Mouse (Mus musculus): ENCODE measurements around the gene Twnk.

Gene Twnk

DNA sequence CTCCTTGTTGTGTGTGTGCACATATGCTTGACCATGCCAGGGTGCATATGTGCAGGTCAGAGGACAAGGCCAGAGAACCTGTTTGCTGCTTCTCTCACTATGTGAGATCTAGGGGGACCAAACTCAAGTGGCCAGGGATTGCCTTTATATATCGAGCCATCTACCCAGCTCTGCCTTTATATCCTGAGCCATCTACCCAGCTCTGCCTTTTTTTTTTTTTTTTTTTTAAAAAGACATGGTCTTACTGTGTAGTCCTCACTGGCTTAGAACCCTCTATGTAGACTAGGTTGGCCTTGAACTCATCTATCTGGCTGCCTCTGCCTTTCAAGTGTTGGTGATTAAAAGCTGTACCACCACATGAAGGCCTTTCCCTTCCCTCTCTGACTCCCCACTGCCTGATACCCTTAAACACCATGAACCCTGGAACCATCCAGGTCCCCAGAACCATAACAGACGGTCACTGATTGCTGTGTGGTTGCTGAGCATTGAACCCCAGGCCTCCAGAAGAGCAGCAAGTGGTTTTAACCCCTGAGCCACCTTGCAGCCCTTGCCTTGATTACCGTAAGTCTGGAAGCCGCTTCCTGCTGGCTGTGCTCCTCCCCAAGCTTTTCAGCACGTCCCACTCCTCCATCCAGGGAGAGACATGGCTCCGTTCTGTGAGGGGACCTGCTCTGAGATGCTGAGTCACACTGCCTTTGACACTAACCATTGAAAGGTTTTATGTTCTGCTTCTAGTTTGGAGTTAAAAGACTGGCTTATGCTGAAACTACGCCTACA, 1.5 kb upstream of the Twnk start:
- DNase-seq (ENCODE audit: low read depth): no peak

DNA sequence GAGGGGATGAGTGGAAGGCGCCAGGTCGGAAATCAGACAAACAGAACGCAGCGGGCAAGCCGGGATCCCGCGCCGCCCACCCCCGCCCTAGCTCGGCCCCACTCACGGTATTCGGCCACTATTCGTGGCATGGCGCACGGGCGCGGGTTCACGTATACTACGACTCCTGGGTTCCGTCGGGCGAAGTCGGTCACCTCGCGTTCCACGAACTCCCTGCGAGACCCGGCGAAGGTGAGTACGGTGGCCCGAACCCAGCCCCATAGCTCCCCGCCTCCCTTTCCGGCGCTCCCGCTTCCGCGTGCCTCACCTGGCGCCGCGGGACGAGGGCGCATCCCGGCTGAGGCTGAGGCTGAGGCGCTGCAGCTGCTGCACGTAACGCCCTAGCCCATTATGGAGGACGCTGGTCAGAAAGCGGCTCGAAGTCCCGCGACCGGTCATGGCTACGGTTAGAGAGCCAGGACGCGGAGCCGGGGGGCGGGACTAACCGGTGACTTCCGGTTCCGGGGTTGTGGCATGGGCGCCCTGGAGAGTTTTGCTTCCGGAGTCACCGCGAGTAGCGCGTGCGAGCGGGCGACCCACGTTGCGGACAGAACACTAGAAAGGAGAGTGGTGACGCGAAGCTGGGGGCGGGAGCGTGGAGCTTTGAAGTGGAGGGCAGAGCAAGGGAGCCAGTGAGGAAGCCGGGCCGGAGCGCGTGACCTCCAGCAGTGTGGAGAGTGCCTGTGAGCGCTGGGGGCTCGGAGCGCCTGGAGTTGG, 672 bp downstream of the Twnk start, which contains the start of gene Mrpl43:
TSS of gene Mrpl43 (minus strand) at position 486 of the 756 bp plus-strand sequence.
- peak; percentile 92 for DNase-seq (ENCODE audit: low read depth)

DNA sequence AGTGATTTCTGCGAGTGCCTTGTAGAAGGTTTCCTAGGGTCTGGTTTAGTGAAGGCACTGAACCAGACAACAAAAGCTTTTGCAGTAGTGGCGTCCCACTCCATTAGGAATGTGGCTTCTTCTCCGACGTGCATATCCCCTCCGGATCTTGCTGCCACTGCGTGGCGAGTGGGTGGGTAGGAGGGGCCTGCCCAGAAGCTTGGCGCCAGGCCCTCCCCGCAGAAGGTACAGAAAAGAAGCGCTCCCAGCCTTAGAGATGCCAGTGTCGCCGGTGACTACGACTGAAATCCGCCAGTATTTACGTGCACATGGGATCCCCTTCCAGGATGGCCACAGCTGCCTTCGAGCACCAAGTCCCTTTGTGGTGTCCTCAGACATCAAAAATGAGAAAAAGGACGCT, 1.6 kb downstream of the Twnk start:
- no peak for DNase-seq (ENCODE audit: low read depth)

DNA sequence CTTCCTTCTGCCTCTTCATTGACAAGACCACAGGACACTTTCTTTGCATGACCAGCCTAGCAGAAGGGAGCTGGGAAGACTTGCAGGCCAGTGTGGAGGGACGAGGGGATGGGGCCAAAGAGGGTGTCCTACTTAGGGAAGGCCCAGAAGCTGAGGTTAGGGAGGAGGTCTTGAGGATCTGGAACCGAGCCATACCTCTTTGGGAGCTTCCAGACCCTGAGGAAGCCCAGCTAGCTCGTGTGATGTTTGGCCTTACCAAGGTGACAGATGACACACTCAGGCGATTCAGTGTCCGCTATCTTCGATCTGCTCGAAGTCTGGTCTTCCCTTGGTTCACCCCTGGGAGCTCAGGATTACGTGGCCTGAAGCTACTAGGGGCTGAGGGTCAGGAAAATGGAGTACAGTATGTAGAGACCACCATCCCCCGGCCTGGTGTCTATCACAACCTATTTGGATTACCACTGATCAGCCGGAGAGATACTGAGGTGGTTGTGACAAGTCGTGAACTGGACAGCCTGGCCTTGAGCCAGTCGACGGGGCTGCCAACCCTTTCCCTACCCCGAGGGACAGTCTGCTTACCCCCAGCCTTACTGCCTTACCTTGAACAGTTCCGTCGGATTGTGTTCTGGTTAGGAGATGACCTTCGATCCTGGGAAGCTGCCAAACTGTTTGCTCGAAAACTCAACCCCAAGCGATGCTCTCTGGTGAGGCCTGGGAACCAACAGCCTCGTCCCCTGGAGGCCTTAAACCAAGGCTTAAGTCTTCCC, 2.1 kb downstream of the Twnk start:
- DNase-seq (ENCODE audit: low read depth): no peak

DNA sequence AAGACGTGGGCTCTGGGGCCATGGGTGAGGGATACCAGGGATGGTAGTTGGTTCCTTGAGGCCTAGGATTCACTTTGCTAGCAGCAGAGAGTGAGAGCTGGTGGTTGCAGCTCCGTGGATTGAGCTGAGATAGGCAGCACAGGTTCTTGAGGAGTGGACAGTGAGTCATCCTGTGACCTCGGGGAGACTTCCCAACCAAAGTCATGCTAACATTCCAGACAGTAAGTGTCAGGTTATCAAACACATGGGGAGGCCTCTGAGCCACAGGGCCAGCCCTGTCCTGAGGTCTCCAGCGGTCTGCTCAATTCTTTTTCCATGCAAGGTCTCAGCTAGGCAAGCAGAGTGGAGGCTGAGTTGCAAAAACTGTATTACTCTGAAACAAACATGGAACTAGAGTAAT, 5.2 kb downstream of the Twnk start:
- no peak for DNase-seq (ENCODE audit: low read depth)

DNA sequence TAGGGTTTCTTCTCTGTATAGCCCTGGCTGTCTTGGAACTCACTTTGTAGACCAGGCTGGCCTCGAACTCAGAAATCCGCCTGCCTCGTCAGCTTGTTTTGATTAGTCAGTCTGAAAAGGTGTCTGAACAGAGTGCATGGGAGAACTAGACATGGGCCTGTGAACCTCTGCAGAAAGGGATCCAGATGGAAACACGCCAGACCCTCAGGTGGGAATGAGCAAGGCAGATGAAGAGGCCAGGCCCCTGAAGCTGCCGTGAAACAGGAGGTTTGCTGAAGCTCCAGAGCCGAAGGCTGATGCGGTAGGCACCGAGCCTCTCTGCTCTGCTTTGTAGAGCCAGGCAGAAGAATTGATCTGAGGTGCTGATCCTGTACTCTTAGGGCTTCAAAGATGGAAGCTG, 6.8 kb downstream of the Twnk start:
- no peak for DNase-seq (ENCODE audit: low read depth)

DNA sequence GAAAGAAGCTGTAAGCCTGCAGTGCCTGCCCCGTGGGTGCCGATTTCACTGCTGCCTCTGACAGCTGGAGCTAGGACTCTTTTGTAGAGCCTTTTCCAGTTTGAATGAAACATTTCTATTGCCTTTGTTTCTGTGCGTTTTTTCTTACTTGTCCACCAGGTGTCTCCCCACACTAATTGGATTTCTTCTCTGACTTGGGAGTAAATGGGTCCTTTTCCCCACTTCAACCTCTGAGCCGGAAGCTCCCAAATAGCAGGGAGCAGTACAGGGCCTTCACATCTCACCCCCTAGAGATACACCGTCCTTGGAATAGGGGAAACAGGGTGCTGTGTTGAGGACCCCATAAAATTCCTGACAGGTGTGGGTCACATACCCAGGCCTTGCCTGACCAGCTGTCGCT, 7.2 kb downstream of the Twnk start:
- no peak for DNase-seq (ENCODE audit: low read depth)

DNA sequence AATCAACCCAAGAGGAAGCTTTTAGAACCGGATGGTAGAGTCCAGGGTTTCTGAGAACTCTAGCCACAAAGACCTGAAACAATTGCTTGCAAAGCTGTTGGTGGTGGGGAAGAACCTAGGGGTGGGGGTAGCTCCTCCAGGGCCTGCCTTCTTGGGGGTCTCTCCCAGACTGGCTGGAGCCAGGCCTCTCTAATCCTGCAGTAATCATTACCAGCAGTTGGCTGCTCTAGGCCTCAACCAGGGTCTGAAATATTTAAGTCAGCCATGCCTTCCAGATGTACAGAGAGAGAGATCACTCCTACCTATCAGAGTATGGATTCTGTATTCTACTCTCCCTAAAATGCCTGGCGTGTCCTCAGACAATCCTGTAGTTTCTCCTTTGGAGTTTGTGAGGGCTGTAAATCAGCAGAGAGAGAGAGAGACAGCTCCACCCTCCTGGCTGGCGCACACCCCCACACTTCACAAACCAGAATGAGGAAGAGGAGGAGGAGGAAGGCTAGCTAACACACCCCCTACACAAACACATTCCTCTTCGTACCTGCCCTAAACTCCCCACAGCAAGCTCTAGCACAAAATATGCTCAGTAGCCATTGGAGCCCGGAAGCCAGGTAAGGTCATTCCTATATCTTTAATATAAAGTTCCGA, 8.2 kb downstream of the Twnk start:
- no peak for DNase-seq (ENCODE audit: low read depth)

DNA sequence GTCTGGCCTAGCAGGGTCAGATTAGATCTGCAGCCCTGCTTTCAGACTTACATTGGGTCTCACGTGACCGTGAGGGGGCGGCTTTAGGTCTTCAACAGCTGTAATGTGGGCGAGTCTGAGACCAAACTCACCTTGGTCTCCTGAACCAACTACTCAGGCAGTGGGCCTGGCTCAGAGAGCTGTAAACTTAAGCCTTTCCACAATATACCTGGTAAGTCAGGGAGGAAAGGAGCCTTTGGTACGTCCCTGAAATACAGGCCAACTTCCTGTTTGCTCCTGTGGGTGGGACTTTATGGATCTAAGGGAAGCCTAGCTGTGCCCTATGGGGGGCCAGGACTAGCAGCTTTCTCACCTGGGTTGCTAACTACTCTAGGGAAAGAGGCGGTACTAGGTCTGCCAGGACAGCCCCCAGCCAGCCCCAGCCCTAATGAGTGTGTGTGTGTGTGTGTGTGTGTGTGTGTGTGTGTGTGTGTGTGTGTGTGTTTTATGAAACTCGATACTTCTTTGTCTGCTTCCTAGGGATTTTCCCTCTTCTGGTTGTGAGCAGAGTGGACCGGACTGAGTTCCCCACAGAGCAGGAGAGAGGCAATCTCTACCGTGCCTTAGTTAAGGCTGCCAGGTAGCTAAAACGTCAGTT, 9.0 kb downstream of the Twnk start, which contains the start of gene Lzts2:
TSS of gene Lzts2 (plus strand) at position 80 of the 637 bp plus-strand sequence.
- no peak for DNase-seq (ENCODE audit: low read depth)

DNA sequence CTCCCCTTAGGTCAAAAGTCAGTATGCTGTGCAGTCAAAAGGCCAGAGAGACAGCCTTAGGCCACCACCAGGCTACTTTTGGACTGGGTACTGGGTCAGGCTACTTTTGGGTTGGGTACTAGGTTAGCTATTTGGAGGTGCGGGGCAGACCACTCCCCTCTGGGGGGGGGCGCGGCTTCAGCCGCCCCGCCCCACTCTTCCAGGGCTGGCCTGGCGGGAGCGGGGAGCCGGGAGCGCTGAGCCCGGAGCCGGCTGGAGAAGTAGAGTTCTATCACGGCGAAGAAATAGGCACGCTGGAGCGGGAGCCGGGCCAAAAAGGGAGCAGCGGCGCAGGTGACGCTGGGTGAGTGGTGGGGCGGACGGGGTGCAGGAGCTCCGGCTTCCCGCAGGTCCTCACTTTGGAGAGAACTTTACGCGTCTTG, 9.5 kb downstream of the Twnk start:
- no peak for DNase-seq (ENCODE audit: low read depth)

DNA sequence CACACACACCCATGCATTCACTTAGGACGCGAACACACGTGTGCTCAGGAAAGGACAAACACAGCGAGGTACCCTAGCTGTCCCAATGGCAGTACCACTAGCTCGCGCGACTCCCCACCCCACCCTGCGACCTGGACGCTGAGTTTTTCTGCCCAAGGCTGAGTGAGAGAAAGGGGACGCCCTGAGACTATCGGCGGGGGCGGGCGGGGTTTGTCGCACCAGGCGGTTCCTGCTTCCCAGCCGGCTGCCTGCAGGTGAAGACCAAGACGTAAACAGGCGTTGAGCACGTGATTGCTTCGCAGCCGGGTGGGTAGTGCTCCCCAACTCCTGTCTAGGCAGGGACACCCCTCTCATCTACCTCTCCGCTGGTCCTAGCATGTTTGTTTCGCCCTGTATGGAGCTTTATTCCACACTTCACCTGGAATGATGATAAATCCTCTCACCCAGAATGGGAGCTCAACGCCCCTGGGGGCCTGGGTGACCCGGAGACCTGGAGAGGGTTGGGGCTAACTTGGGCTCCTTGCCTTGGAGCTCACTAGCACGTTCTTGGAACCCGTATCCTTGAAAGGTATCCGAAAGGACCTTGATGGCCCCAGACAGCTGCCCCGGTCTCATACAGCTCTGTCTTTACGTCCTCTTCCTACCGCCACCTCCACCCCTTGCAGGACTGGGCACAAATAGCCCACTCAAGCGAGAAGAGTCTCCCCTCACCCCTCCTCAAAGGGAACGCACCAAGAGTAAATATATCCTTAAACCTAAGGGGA, 10.2 kb downstream of the Twnk start:
- DNase-seq (ENCODE audit: low read depth): no peak

DNA sequence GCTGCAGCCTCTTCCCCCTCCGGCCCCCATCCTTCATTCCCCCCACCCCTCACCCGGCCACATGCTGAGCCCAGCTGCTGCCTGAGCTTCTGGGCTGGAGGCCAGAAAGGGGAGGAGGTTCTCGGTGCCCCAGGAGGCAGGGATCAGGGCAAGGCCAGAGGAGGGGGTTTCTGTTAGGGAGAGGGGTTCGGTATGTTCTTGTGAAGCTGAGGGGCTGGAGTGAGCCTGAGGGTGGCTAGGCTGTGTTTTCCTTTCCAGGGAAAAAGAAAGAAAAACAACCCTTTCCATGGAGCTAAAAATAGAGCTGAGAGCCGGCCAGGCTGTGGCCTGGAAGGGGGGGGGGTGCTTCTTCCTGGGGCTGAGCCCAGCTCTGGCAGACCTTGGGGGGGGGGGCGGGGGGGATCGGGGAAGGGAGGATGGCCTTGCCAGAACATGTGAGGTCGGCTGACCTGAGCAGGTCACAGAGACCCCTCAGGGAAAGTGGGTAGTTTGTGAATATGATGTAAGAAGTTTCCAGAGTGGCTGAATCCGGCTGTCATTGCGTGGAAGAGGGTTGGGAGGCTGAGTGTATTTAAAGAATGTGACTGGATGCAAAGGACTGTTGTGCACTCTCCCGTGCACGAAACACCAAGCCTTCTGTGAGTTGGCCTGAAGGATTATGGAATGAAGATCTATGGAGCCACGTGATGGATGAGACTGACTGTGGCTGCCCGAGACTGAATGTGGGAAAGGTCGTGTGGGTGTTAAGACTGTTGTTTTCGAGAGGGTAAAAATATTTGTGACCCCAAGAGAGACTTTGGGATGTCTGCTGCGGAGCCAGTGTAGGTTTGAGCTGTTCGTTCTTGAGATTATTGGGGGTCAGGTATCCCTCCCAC, 11.1 kb downstream of the Twnk start:
- no peak for DNase-seq (ENCODE audit: low read depth)

DNA sequence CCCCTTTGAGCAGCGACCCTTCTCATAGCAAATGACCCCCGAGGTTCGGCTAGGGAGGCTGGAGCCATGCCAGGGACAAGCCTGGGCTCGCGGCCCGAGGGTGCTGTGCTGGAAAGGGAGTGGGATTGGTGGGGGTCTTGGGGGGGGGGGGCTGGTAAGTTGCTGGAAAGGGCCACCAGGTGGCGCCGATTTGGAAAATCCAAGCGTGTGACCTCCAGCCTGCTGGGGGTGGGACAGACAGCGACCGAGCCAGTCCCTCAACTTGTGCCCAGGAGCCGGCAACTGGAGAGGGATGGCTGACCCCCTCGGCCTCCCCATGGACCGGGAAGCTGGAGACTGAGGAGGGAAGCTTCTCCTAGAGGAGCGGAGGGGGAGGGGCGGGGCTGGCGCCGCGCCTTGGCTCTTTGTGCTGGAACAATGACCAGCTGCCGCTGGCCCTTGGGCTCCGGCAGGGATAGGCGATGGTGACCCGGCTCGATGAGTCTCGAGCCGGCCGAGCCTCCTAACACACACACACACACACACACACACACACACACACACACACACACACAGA, 11.8 kb downstream of the Twnk start:
- DNase-seq (ENCODE audit: low read depth): no peak

DNA sequence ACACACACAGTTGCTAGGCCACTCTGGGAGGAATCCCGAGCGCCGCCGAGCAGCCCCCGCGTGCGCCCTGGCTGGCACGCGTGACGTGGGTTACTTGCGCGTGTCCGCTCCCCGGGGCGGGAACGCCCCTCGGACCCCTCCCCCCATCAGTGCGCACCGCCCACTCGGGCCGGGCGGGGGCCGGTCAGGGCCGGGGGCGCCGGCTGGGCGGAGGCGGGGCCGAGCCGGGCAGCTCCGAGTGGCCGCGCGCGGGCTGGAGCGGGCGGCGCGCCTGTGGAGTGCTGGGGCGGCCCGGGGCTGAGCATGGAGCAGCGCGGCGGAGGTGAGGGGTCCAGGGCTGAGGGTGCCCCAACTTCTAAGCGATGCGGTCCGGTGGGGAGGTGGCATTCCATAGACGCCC, 12.4 kb downstream of the Twnk start:
- no peak for DNase-seq (ENCODE audit: low read depth)

DNA sequence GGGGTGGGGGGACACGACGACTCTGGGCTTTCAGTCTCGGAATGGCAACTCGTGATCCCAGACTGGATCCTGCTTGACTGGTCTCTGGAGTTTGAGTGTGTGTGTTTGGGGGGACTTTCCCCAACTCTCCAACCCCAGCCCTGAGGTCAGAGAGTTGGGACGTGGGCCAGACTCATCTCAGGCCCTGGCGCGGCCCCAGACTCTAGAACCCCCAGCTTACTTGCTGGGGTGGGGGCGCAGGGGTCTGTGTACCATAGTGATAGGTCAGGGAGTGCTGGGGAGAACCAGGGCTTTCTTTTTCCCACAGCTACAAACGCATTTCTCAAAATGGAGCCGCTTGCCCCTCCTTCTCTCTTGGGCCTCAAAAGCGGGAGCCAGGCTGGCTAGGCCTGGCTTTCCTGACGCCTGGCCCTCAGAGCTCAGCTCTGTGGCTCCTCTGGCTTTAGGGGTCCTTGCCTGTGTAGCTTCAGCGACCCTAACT, 12.9 kb downstream of the Twnk start:
- no peak for DNase-seq (ENCODE audit: low read depth)

DNA sequence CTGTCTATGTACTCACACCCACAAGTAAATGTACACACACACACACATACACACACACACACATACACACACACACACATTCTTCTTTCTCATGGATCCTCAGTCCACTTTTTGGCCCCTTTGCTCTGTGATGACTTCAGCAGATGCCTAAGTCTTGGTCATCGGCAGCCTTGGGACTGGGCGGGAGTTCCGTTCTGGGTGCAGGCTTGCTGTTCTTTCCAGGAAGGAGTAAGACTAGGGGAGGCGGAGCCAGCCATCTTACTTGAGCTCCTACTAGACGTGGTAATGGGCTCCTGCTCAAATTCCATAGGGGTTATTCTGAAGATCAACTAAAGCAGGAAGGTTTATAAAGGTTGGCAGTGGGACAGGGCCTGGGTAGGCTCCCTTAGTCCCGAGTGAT, 14.9 kb downstream of the Twnk start:
- DNase-seq (ENCODE audit: low read depth): no peak

DNA sequence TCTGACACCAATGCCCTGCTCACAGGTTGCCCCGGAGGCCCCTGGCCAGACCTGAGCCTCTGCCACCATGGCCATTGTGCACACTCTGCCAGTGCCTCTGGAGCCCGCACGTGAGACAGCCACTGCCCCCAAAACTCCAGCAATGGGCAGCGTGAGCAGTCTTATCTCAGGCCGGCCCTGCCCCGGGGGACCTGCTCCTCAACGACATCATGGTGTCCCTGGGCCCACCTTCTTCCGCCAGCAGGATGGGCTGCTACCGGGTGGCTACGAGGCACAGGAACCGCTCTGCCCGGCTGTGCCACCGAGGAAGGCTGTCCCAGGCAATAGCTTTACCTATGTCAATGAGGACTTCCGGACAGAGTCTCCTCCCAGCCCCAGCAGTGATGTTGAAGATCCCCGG, 15.9 kb downstream of the Twnk start:
- DNase-seq (ENCODE audit: low read depth): no peak

DNA sequence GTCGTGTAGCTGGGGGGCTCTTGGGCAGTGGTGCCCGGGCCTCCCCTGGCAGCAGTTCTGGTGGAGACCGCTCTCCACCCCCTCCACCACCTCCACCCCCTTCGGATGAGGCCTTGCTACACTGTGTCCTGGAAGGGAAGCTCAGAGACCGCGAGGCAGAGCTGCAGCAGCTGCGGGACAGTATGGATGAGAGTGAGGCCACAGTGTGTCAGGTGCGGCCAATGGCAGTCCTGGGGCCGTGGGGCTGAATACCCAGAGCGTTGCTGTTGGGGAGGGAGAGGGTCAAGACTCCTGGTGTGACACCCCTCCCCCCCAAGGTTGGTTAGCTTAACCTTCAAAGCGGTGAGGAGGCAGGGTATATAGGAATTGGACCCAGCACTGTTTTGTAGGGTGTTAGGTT, 18.5 kb downstream of the Twnk start:
- DNase-seq (ENCODE audit: low read depth): no peak

DNA sequence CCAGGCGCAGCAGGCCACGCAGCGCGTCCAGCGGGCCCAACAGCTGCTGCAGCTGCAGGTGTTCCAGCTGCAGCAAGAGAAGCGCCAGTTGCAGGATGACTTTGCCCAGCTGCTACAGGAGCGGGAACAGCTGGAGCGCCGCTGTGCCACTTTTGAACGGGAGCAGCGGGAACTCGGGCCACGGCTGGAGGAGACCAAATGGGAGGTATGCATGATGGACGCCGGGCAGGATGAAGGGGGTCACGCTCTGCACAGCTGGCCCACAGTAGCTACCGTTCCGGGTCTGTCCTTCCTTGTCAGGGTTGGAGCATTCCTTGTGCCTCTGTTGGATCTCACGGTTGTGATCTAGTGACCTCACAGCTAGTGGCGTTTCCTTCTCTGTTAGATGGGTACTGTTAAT, 19.3 kb downstream of the Twnk start:
- DNase-seq (ENCODE audit: low read depth): no peak
